Mouse (Mus musculus): Measurements from ENCODE around the gene Zbed6. TPM values are rescaled to one million over a fixed set of nuclear protein-coding genes. Genes with fewer than 3 reads are reported as not detected.
A peak's percentile ranks its signal among the peaks of the same experiment; 100 is the strongest.
"Not testable (repeated sequence)": the region's sequence is repeated elsewhere in the genome, so short reads cannot be mapped to it uniquely, and the experiment has no call there.

The Zbed6 gene
- polyA plus RNA-seq, 1 experiment from 2014 or later, result not detected

DNA sequence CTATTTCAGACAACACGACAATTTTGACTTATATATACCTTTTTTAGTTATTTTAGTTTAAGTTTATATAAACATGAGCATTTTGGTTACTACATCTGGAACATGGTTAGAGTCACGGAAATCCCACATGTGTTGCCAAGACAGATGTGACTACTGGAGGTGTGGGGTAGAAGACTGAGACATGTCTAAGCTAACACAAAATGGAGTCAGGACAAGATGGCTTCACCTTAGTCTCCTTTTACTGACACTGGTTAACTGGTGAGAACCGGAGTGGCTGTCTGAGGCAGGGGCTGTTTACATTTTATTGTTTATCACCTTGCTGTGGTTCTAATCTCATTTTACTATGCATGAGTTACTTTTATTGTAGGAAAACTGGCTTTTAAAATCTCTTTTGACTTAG lies 7.9 kb upstream of the Zbed6 start:
- no peak overlapping the region for H3K4me2 ChIP-seq (ENCODE audit: low read depth)
- no peaks in the 10 kb centered on the region for H3K36me3 ChIP-seq (ENCODE audit: control insufficient read depth, insufficient read depth, low read length)
- H3K4me3 ChIP-seq (ENCODE audit: low read depth, low read length), result no peak overlapping the region
- H3K27ac ChIP-seq (ENCODE audit: low read depth, low read length), result no peak overlapping the region
- no peak for DNase-seq (ENCODE audit: low spot score)
- H3K27me3 ChIP-seq (ENCODE audit: control insufficient read depth, insufficient read depth, low read length), result no peaks in the 10 kb centered on the region
- H3K9me3 ChIP-seq (ENCODE audit: control insufficient read depth, low read length), result no peaks in the 10 kb centered on the region
- no peak overlapping the region for H3K9ac ChIP-seq (ENCODE audit: low read length)
- WGBS, result 83% methylated on average over 3 of the region's 3 CpGs
- ATAC-seq (ENCODE audit: insufficient read depth, low FRiP score, low TSS enrichment), result no peak
- H3K4me1 ChIP-seq (ENCODE audit: control insufficient read depth, insufficient read depth, low read length), result no peaks in the 10 kb centered on the region

DNA sequence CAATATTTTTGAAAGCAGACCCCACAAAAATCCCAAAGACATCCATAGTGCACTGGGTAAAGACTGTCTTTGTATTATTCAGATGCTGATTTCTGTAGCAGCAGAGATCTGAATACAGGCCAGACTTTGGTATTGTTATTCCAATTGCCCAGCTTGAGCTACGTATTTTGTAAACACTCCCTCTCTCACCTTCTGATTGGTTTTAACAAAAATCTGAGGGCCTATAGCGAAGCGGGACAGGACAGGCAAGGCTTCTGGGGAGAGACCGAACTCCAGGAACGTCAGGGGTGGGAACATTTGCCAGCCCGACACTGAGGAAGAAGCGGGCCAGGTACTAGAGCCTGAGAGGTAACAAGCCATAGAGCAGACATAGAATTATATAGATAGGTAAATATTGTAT lies 7.0 kb upstream of the Zbed6 start:
- ATAC-seq (ENCODE audit: insufficient read depth, low FRiP score, low TSS enrichment) (no peak), DNase-seq (ENCODE audit: low spot score) (no peak)
- H3K4me1 ChIP-seq (ENCODE audit: control insufficient read depth, insufficient read depth, low read length), result no peaks in the 10 kb centered on the region
- no peak overlapping the region for H3K4me2 ChIP-seq (ENCODE audit: low read depth)
- no peak overlapping the region for H3K9ac ChIP-seq (ENCODE audit: low read length)
- 47% methylated on average over 7 of the region's 7 CpGs for WGBS
- no peak overlapping the region for H3K4me3 ChIP-seq (ENCODE audit: low read depth, low read length)
- no peaks in the 10 kb centered on the region for H3K9me3 ChIP-seq (ENCODE audit: control insufficient read depth, low read length)
- H3K27ac ChIP-seq (ENCODE audit: low read depth, low read length), result no peak overlapping the region
- H3K36me3 ChIP-seq (ENCODE audit: control insufficient read depth, insufficient read depth, low read length), result no peaks in the 10 kb centered on the region
- no peaks in the 10 kb centered on the region for H3K27me3 ChIP-seq (ENCODE audit: control insufficient read depth, insufficient read depth, low read length)

DNA sequence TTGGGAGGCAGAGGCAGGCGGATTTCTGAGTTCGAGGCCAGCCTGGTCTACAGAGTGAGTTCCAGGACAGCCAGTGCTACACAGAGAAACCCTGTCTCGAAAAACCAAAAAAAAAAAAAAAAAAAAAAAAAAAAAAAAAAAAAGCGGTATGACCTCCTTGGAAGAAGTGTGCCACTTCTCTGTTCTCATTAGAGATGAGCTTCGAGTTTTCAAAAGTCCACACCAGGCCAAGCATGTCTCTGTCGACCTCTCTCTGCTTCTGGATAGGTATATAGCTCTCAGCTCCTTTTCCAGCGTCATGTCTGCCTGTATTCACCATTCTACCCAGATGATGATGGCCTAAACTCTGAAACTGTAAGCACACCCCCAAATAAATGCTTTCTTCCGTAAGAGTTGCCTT lies 5.0 kb upstream of the Zbed6 start:
- not testable (repeated sequence) for H3K4me3 ChIP-seq (ENCODE audit: low read depth, low read length); H3K36me3 ChIP-seq (ENCODE audit: control insufficient read depth, insufficient read depth, low read length); H3K9ac ChIP-seq (ENCODE audit: low read length); H3K9me3 ChIP-seq (ENCODE audit: control insufficient read depth, low read length); H3K27me3 ChIP-seq (ENCODE audit: control insufficient read depth, insufficient read depth, low read length); H3K4me2 ChIP-seq (ENCODE audit: low read depth); DNase-seq (ENCODE audit: low spot score); ATAC-seq (ENCODE audit: insufficient read depth, low FRiP score, low TSS enrichment); H3K4me1 ChIP-seq (ENCODE audit: control insufficient read depth, insufficient read depth, low read length); H3K27ac ChIP-seq (ENCODE audit: low read depth, low read length)
- WGBS, result 84% methylated on average over 7 of the region's 8 CpGs

DNA sequence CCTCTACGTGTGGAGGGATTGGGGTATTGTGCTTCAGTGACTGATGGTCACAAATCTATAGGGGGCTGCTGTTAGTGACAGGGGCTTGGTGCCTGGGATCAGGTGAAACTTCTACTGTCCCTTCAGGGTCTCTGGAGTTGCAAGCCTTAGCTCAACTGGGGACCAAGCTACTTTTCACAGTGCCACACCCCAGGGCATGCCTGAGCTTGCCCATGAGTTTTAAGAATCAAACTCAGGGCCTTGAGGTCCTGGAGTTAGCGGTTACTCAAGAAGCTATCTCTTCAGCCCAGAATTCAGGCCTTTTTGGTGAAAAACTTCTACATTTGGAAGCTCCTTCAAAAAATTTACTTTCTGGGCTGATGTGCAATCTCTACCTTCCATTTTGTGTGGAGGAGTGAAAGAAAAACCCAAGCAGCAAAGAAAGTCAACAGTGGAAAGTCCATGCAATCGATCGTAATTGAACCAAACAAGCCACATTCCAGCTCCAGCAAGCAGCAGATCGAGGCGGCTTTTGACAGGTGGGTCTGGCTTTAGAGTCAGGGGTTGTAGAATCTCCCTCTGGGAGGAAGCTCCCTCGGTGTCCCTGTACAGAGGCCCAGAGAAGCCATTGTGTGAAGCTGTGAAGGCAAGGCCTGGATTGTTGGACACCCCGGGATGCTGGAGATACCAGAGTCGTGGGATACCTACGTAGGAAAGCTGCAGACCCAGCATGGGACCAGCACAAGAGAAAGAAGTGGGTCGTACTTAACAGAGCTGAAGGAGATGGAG lies 3.7 kb upstream of the Zbed6 start:
- Histone ChIP-seq H3K4me3 (ENCODE audit: low read depth, low read length) (no peak overlapping the region), H3K9me3 (ENCODE audit: control insufficient read depth, low read length) (no peaks in the 10 kb centered on the region), H3K4me2 (ENCODE audit: low read depth) (no peak overlapping the region), H3K36me3 (ENCODE audit: control insufficient read depth, insufficient read depth, low read length) (no peaks in the 10 kb centered on the region), H3K4me1 (ENCODE audit: control insufficient read depth, insufficient read depth, low read length) (peaks cover 6% of the 10 kb centered on the region; the same call in 1 of the 2 replicates), H3K9ac (ENCODE audit: low read length) (no peak overlapping the region), H3K27ac (ENCODE audit: low read depth, low read length) (no peak overlapping the region), H3K27me3 (ENCODE audit: control insufficient read depth, insufficient read depth, low read length) (no peaks in the 10 kb centered on the region)
- 74% methylated on average over 11 of the region's 11 CpGs for WGBS
- DNase-seq (ENCODE audit: low spot score), result no peak
- no peak for ATAC-seq (ENCODE audit: insufficient read depth, low FRiP score, low TSS enrichment)

DNA sequence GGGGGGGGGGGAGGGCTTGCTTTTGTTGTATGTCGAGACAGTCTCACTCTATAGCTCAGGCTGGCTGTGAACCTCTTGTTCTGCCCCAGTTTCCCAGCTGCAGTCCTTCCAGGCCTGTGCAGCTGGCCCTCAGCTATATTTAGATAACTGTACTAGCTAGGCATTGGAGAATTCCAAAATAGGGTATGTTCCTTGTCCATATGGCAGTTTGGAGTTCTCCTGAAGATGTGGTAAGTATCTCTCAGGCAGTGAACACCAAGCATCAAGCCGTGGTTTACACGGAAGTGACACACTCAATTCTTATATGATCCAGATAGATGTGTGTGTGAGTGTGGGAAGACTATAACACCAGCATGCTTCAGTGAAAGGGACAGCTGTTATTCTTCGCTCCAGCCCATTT lies 2.7 kb upstream of the Zbed6 start:
- no peak for ATAC-seq (ENCODE audit: insufficient read depth, low FRiP score, low TSS enrichment)
- Histone ChIP-seq H3K9ac (ENCODE audit: low read length) (no peak overlapping the region), H3K4me1 (ENCODE audit: control insufficient read depth, insufficient read depth, low read length) (peaks cover 11% of the 10 kb centered on the region; the same call in 1 of the 2 replicates), H3K27me3 (ENCODE audit: control insufficient read depth, insufficient read depth, low read length) (no peaks in the 10 kb centered on the region), H3K4me3 (ENCODE audit: low read depth, low read length) (no peak overlapping the region), H3K27ac (ENCODE audit: low read depth, low read length) (no peak overlapping the region), H3K36me3 (ENCODE audit: control insufficient read depth, insufficient read depth, low read length) (no peaks in the 10 kb centered on the region), H3K4me2 (ENCODE audit: low read depth) (no peak overlapping the region), H3K9me3 (ENCODE audit: control insufficient read depth, low read length) (no peaks in the 10 kb centered on the region)
- DNase-seq (ENCODE audit: low spot score), result no peak
- WGBS, result 76% methylated on average over 4 of the region's 4 CpGs

DNA sequence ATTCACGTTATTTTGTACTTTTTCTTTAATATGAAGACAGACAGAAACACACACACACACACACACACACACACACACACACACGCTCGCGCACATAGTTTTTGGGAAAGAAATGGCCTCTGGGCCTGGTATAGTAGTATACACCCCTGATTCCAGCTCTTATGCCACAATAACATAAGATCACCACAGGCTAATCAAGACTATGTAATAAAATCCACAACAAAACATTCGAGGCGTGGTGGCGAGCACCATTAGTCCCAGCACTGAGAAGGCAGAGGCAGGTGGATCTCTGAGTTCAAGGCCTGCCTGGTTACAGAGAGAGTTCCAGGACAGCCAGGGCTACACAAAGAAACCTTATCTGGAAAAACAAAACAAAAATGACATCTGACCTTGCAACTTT lies 2.3 kb upstream of the Zbed6 start:
- Histone ChIP-seq H3K27me3 (ENCODE audit: control insufficient read depth, insufficient read depth, low read length) (no peaks in the 10 kb centered on the region), H3K9ac (ENCODE audit: low read length) (no peak overlapping the region), H3K36me3 (ENCODE audit: control insufficient read depth, insufficient read depth, low read length) (no peaks in the 10 kb centered on the region; the same call in 1 of the 2 replicates), H3K4me1 (ENCODE audit: control insufficient read depth, insufficient read depth, low read length) (peaks cover 11% of the 10 kb centered on the region; the same call in 1 of the 2 replicates), H3K9me3 (ENCODE audit: control insufficient read depth, low read length) (no peaks in the 10 kb centered on the region), H3K27ac (ENCODE audit: low read depth, low read length) (no peak overlapping the region), H3K4me2 (ENCODE audit: low read depth) (no peak overlapping the region), H3K4me3 (ENCODE audit: low read depth, low read length) (no peak overlapping the region)
- DNase-seq (ENCODE audit: low spot score) (no peak), ATAC-seq (ENCODE audit: insufficient read depth, low FRiP score, low TSS enrichment) (no peak)
- WGBS, result 93% methylated on average over 7 of the region's 7 CpGs

DNA sequence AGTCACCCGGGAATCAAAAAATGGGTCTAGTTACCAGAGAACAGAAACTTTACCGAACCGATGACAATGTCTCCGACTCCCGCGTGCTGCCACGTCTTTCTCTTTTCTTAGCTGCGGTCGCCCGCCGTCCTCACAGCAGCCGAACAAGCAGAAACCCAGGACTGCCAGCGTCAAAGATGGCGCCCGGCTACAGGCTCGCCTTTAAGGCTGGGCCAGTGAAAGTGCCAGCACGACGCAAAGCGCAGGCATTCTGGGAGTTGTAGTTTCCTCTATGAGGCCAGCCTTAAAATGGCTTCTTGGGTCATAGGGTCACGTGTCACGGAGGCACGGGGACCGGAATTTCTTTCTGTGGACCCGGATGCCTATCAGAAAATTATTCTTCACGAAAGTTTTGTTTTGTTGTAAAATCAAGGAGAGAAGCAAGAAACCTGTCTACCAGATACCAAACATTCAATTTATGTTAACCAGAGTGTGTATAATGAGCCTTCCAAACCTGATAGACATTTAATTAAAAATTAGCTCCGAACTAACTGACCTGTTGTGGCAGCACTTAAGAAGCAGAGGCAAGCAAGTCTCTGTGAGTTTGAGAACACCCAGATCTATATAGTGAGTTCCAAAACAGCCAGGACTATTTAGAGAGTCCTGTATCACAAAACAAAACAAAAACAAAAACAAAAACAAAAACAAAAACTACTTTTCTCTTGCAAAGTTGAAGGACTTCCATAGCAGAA lies 683 bp upstream of the Zbed6 start, which contains the start of gene Gm38394:
Gene Gm38394 (minus strand): TSS at position 116 of the 731 bp plus-strand sequence.
- Histone ChIP-seq H3K4me1 (ENCODE audit: control insufficient read depth, insufficient read depth, low read length) (peaks cover 11% of the 10 kb centered on the region; the same call in 1 of the 2 replicates), H3K9ac (ENCODE audit: low read length) (peak within 1 kb of the TSS; percentile 69), H3K9me3 (ENCODE audit: control insufficient read depth, low read length) (no peaks in the 10 kb centered on the region), H3K27me3 (ENCODE audit: control insufficient read depth, insufficient read depth, low read length) (no peaks in the 10 kb centered on the region), H3K36me3 (ENCODE audit: control insufficient read depth, insufficient read depth, low read length) (peaks cover 4% of the 10 kb centered on the region; the same call in 1 of the 2 replicates), H3K27ac (ENCODE audit: low read depth, low read length) (peak within 1 kb of the TSS; percentile 77), H3K4me2 (ENCODE audit: low read depth) (peak within 1 kb of the TSS; percentile 83), H3K4me3 (ENCODE audit: low read depth, low read length) (peak within 1 kb of the TSS; percentile 70)
- DNase-seq (ENCODE audit: low spot score) (peak; percentile 92), ATAC-seq (ENCODE audit: insufficient read depth, low FRiP score, low TSS enrichment) (peak; percentile 98)
- 3% methylated on average over 26 of the region's 26 CpGs for WGBS

DNA sequence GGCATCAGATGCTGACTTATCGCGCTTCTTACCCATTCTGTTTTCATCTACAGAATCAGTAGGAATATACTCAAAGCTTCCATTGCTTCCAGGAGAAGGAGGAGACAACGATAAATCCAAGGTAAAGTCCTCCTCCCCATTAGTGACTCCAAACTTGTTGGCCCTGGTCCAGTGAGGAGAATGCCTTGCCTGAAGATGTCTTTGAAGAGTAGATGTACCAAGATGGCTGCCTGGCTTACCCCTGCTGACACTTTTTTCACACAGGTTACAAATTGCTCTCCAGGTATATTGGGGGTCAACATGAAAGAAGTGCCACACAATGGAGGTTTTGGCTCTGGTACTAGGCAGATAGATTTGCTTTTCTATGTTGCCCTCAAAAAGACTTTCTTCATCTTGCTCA lies 1.8 kb downstream of the Zbed6 start:
- H3K9me3 ChIP-seq (ENCODE audit: control insufficient read depth, low read length), result no peaks in the 10 kb centered on the region
- H3K36me3 ChIP-seq (ENCODE audit: control insufficient read depth, insufficient read depth, low read length), result peaks cover 4% of the 10 kb centered on the region; the same call in 1 of the 2 replicates
- H3K4me2 ChIP-seq (ENCODE audit: low read depth), result no peak overlapping the region
- no peak overlapping the region for H3K9ac ChIP-seq (ENCODE audit: low read length)
- no peak for DNase-seq (ENCODE audit: low spot score)
- no peak overlapping the region for H3K27ac ChIP-seq (ENCODE audit: low read depth, low read length)
- ATAC-seq (ENCODE audit: insufficient read depth, low FRiP score, low TSS enrichment), result no peak
- WGBS, result 89% methylated on average over 3 of the region's 3 CpGs
- no peaks in the 10 kb centered on the region for H3K27me3 ChIP-seq (ENCODE audit: control insufficient read depth, insufficient read depth, low read length)
- peaks cover 11% of the 10 kb centered on the region; the same call in 1 of the 2 replicates for H3K4me1 ChIP-seq (ENCODE audit: control insufficient read depth, insufficient read depth, low read length)
- no peak overlapping the region for H3K4me3 ChIP-seq (ENCODE audit: low read depth, low read length)
